Mouse (Mus musculus) bone marrow macrophage, adult 2 months (primary cell): Measurements from ENCODE around the gene Actr1a. TPM values are rescaled to one million over a fixed set of nuclear protein-coding genes. Genes with fewer than 3 reads are reported as not detected.

Experiments used
- H3K27ac ChIP-seq: 2 replicates; pipeline ENCODE4 v1.5.1; 2012; ENCODE audit warnings: low read depth, low read length; ENCODE audit not compliant: insufficient read depth
- H3K4me1 ChIP-seq: 2 replicates; pipeline ENCODE4 v1.6.1; 2012; ENCODE audit warnings: low read length; ENCODE audit not compliant: control insufficient read depth, insufficient read depth
- H3K4me3 ChIP-seq: 2 replicates; pipeline ENCODE4 v1.5.1; 2012; ENCODE audit warnings: mild to moderate bottlenecking, low read length, moderate library complexity; ENCODE audit not compliant: insufficient read depth
- CTCF ChIP-seq: IDR thresholded peaks from 2 replicates; pipeline ENCODE4 v1.5.1; 2012; ENCODE audit warnings: low read depth, mild to moderate bottlenecking, low read length, moderate library complexity
- POLR2A ChIP-seq: IDR thresholded peaks from 2 replicates; pipeline ENCODE4 v1.6.1; 2012; ENCODE audit warnings: mild to moderate bottlenecking, low read depth, low read length, borderline replicate concordance
- polyA plus RNA-seq: library from polyadenylated mRNA; stranded (reverse); fragments of >200 nt; gene quantifications from 2 replicates; pipeline ENCODE4 v1.2.4, GENCODE M21; 2012; ENCODE audit not compliant: missing spikeins, insufficient read depth, insufficient read length

Actr1a gene
- polyA plus RNA-seq, 1 experiment, result 79.0 TPM

GRCm38 (mm10) chr19:46400558-46400957 is 5.0 kb upstream of the Actr1a start:
- Histone ChIP-seq H3K4me3 (no peak overlapping the region), H3K4me1 (peaks cover 14% of the 10 kb centered on the region), H3K27ac (no peak overlapping the region)
- TF ChIP-seq POLR2A, result no peak
- TF ChIP-seq CTCF, result no peak

GRCm38 (mm10) chr19:46399886-46400285 is 4.3 kb upstream of the Actr1a start:
- Histone ChIP-seq H3K4me3 (no peak overlapping the region), H3K4me1 (peaks cover 14% of the 10 kb centered on the region), H3K27ac (no peak overlapping the region)
- no peak for TF ChIP-seq CTCF
- TF ChIP-seq POLR2A, result no peak

- H3K27ac ChIP-seq, result no peak overlapping the region
- H3K4me3 ChIP-seq, result no peak overlapping the region
- H3K4me1 ChIP-seq, result peaks cover 14% of the 10 kb centered on the region
- TF ChIP-seq CTCF (no peak), POLR2A (no peak)
Observed at GRCm38 (mm10) chr19:46399372-46399771, 3.8 kb upstream of the Actr1a start.

DNA sequence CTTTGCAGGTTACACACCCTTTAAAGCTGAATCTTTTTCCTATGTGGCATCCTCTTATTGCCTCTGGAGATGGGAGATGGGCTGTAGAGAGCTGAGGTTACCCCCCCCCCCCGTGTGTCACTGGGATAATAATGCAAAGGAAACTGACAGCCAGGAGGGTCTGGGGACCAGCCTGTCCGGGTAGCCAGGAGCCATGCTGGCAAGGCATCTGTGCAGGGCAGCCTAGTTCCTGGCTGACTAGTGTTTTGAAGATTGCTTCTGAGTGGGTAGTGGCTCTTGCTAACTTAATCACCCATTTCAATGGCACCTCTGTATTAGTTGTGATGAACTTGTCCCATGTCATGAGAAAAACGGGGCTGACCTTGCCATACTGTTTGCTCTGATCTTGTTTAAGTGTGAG is 2.9 kb upstream of the Actr1a start:
- no peak overlapping the region for H3K27ac ChIP-seq
- TF ChIP-seq POLR2A (no peak), CTCF (no peak)
- H3K4me3 ChIP-seq, result no peak overlapping the region
- H3K4me1 ChIP-seq, result peaks cover 19% of the 10 kb centered on the region

GRCm38 (mm10) chr19:46397436-46398001 is 2.0 kb upstream of the Actr1a start:
- TF ChIP-seq CTCF (no peak), POLR2A (no peak)
- Histone ChIP-seq H3K4me1 (peaks cover 19% of the 10 kb centered on the region), H3K27ac (no peak overlapping the region), H3K4me3 (peak overlapping the region; percentile 86)

GRCm38 (mm10) chr19:46396686-46397435 is 1.3 kb upstream of the Actr1a start, which contains the start of gene Sufu:
Gene Sufu, plus strand, starts transcription at chr19:46396896.
- peaks cover 21% of the 10 kb centered on the region for H3K4me1 ChIP-seq
- TF ChIP-seq POLR2A (no peak), CTCF (0 out of 2 replicates have a peak, but pooled peaks have one; percentile 22)

GRCm38 (mm10) chr19:46396109-46396508 is 561 bp upstream of the Actr1a start:
- Histone ChIP-seq H3K4me3 (peak overlapping the region; percentile 87), H3K4me1 (peaks cover 21% of the 10 kb centered on the region), H3K27ac (peak overlapping the region; percentile 25)
- no peak for TF ChIP-seq POLR2A

More at GRCm38 (mm10) chr19:46396686-46397435, 1.3 kb upstream of the Actr1a start, which contains the start of gene Sufu:
- Histone ChIP-seq H3K4me3 (peak within 1 kb of the TSS; percentile 87), H3K27ac (peak within 1 kb of the TSS; percentile 25)

DNA sequence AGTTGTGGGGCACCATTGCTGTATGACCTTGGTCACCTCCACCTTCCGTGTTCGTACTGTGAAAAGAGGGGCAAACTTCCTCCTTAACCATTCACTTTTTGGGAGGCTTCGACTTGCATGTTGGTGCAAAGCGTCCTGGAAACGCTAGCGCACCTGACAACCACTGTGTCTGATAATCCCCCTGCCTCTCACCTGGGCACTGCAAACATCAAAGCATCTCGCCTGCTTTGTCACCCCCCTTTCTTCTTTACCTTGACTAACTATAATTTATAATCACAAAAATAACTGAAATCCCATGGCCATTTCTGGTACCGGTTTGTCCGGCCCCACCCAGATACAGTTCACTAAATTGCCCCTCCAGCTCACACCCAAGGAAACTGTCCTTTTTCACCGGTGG is 838 bp downstream of the Actr1a start:
- no peak for TF ChIP-seq CTCF
- no peak for TF ChIP-seq POLR2A
- peak overlapping the region; percentile 69 for H3K4me3 ChIP-seq
- H3K4me1 ChIP-seq, result peaks cover 23% of the 10 kb centered on the region
- no peak overlapping the region for H3K27ac ChIP-seq

GRCm38 (mm10) chr19:46392018-46392417 is 3.5 kb downstream of the Actr1a start:
- Histone ChIP-seq H3K4me1 (peaks cover 11% of the 10 kb centered on the region), H3K4me3 (no peak overlapping the region), H3K27ac (no peak overlapping the region)
- TF ChIP-seq POLR2A, result no peak
- TF ChIP-seq CTCF, result peak; percentile 58

DNA sequence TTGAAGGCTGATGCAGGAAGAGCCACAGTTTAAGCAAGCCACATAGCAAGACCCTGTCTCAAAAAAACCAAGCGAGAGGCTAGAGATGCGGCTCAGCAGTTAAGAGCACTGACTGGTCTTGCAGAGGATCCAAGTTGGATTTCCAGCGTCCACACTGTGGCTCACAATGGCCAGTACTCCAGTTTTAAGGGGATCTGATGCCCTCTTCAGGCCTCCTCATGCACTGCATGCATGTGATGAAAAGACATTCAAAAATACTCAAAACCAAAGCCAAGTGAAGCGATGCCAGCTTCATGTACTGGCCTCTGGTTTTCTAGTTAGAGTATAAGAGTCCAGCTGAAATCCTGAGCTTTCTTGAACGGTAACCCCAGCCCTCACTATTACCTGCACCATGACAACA is 5.7 kb downstream of the Actr1a start:
- peaks cover 9% of the 10 kb centered on the region for H3K4me1 ChIP-seq
- H3K4me3 ChIP-seq, result no peak overlapping the region
- TF ChIP-seq POLR2A (no peak), CTCF (0 out of 2 replicates have a peak, but pooled peaks have one; percentile 17)

More for the DNA sequence above, 5.7 kb downstream of the Actr1a start:
- no peak overlapping the region for H3K27ac ChIP-seq
